Mouse (Mus musculus): ENCODE results near the gene Dguok. TPM values are rescaled to one million over a fixed set of nuclear protein-coding genes. Genes with fewer than 3 reads are reported as not detected.

Dguok gene
- polyA plus RNA-seq, 1 experiment, result 27.6 TPM

GRCm38 (mm10) chr6:83478217-83478616 is 28.6 kb downstream of the Dguok start:
- Histone ChIP-seq H3K36me3 (ENCODE audit: control insufficient read depth, insufficient read depth) (peaks cover 24% of the 10 kb centered on the region), H3ac (ENCODE audit: control insufficient read depth, insufficient read length, low read depth) (no peak overlapping the region), H3K27me3 (ENCODE audit: control insufficient read depth, insufficient read depth, insufficient read length) (no peaks in the 10 kb centered on the region), H3K4me3 (ENCODE audit: insufficient read depth, poor library complexity, severe bottlenecking) (no peak overlapping the region), H3K79me2 (ENCODE audit: control insufficient read depth, insufficient read depth) (no peaks in the 10 kb centered on the region), H3K79me3 (ENCODE audit: low read depth) (no peaks in the 10 kb centered on the region)
- no peak for TF ChIP-seq MAX (IDR thresholded peaks at IDR 0.05)
- no peak for TF ChIP-seq USF1 (IDR thresholded peaks at IDR 0.05; ENCODE audit: low read depth)
- TF ChIP-seq CTCF (IDR thresholded peaks at IDR 0.05; ENCODE audit: control insufficient read depth, insufficient read depth, insufficient read length), result no peak
- no peak for TF ChIP-seq MYOD1 (IDR thresholded peaks at IDR 0.05; ENCODE audit: control insufficient read depth, insufficient read length, low read depth)
- no peak for TF ChIP-seq FOSL1 (IDR thresholded peaks at IDR 0.05; ENCODE audit: insufficient read depth, low read length, poor library complexity, severe bottlenecking)
- TF ChIP-seq MYOG (IDR thresholded peaks at IDR 0.05; ENCODE audit: control insufficient read depth, extremely low read depth, insufficient read length), result no peak
- no peak for TF ChIP-seq CEBPB (IDR thresholded peaks at IDR 0.05; ENCODE audit: low read depth)

GRCm38 (mm10) chr6:83475431-83475830 is 31.3 kb downstream of the Dguok start:
- no peaks in the 10 kb centered on the region for H3K27me3 ChIP-seq (ENCODE audit: control insufficient read depth, insufficient read depth, insufficient read length)
- H3K36me3 ChIP-seq (ENCODE audit: control insufficient read depth, insufficient read depth), result peaks cover 8% of the 10 kb centered on the region
- H3K4me3 ChIP-seq (ENCODE audit: insufficient read depth, poor library complexity, severe bottlenecking), result no peak overlapping the region
- H3K79me3 ChIP-seq (ENCODE audit: low read depth), result no peaks in the 10 kb centered on the region
- H3ac ChIP-seq (ENCODE audit: control insufficient read depth, insufficient read length, low read depth), result no peak overlapping the region
- TF ChIP-seq FOSL1 (IDR thresholded peaks at IDR 0.05; ENCODE audit: insufficient read depth, low read length, poor library complexity, severe bottlenecking), result no peak
- no peak for TF ChIP-seq CEBPB (IDR thresholded peaks at IDR 0.05; ENCODE audit: low read depth)
- TF ChIP-seq MAX (IDR thresholded peaks at IDR 0.05), result no peak
- TF ChIP-seq USF1 (IDR thresholded peaks at IDR 0.05; ENCODE audit: low read depth), result no peak
- no peak for TF ChIP-seq MYOD1 (IDR thresholded peaks at IDR 0.05; ENCODE audit: control insufficient read depth, insufficient read length, low read depth)
- TF ChIP-seq CTCF (IDR thresholded peaks at IDR 0.05; ENCODE audit: control insufficient read depth, insufficient read depth, insufficient read length), result no peak
- no peak for TF ChIP-seq MYOG (IDR thresholded peaks at IDR 0.05; ENCODE audit: control insufficient read depth, extremely low read depth, insufficient read length)
- H3K79me2 ChIP-seq (ENCODE audit: control insufficient read depth, insufficient read depth), result no peaks in the 10 kb centered on the region

- Histone ChIP-seq H3K4me3 (ENCODE audit: insufficient read depth, poor library complexity, severe bottlenecking) (no peak overlapping the region), H3ac (ENCODE audit: control insufficient read depth, insufficient read length, low read depth) (no peak overlapping the region), H3K27me3 (ENCODE audit: control insufficient read depth, insufficient read depth, insufficient read length) (no peaks in the 10 kb centered on the region), H3K36me3 (ENCODE audit: control insufficient read depth, insufficient read depth) (no peaks in the 10 kb centered on the region), H3K79me3 (ENCODE audit: low read depth) (no peaks in the 10 kb centered on the region), H3K79me2 (ENCODE audit: control insufficient read depth, insufficient read depth) (no peaks in the 10 kb centered on the region)
- no peak for TF ChIP-seq MYOG (IDR thresholded peaks at IDR 0.05; ENCODE audit: control insufficient read depth, extremely low read depth, insufficient read length)
- no peak for TF ChIP-seq CEBPB (IDR thresholded peaks at IDR 0.05; ENCODE audit: low read depth)
- no peak for TF ChIP-seq USF1 (IDR thresholded peaks at IDR 0.05; ENCODE audit: low read depth)
- TF ChIP-seq MYOD1 (IDR thresholded peaks at IDR 0.05; ENCODE audit: control insufficient read depth, insufficient read length, low read depth), result no peak
- TF ChIP-seq FOSL1 (IDR thresholded peaks at IDR 0.05; ENCODE audit: insufficient read depth, low read length, poor library complexity, severe bottlenecking), result no peak
- TF ChIP-seq CTCF (IDR thresholded peaks at IDR 0.05; ENCODE audit: control insufficient read depth, insufficient read depth, insufficient read length), result no peak
- no peak for TF ChIP-seq MAX (IDR thresholded peaks at IDR 0.05)
These were observed 33.5 kb downstream of the Dguok start for GRCm38 (mm10) chr6:83473240-83473639.

DNA sequence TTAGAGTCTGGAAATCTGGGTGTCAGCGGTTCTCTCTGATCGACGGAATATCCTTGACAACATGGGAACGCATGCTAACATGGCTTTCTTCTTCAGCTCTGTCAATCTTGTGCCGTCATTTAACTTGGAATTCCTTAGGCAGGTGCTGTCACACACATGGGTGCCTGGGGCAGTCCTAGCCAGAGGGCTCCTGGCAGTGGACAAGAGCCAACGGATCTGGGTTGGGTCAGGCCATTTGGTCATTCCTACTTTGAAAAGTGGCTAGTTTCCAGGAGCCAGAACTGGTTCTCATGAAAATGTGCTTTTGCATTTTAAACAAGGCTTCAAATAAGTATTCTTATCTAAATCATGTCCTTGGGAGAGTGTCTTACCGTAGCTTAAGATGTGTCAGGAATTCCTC is 35.0 kb downstream of the Dguok start:
- Histone ChIP-seq H3K36me3 (ENCODE audit: control insufficient read depth, insufficient read depth) (no peaks in the 10 kb centered on the region), H3K79me3 (ENCODE audit: low read depth) (no peaks in the 10 kb centered on the region), H3K4me3 (ENCODE audit: insufficient read depth, poor library complexity, severe bottlenecking) (no peak overlapping the region), H3K27me3 (ENCODE audit: control insufficient read depth, insufficient read depth, insufficient read length) (peaks cover 4% of the 10 kb centered on the region), H3K79me2 (ENCODE audit: control insufficient read depth, insufficient read depth) (no peaks in the 10 kb centered on the region), H3ac (ENCODE audit: control insufficient read depth, insufficient read length, low read depth) (no peak overlapping the region)
- TF ChIP-seq MAX (IDR thresholded peaks at IDR 0.05), result no peak
- no peak for TF ChIP-seq CEBPB (IDR thresholded peaks at IDR 0.05; ENCODE audit: low read depth)
- no peak for TF ChIP-seq FOSL1 (IDR thresholded peaks at IDR 0.05; ENCODE audit: insufficient read depth, low read length, poor library complexity, severe bottlenecking)
- no peak for TF ChIP-seq CTCF (IDR thresholded peaks at IDR 0.05; ENCODE audit: control insufficient read depth, insufficient read depth, insufficient read length)
- no peak for TF ChIP-seq MYOG (IDR thresholded peaks at IDR 0.05; ENCODE audit: control insufficient read depth, extremely low read depth, insufficient read length)
- no peak for TF ChIP-seq MYOD1 (IDR thresholded peaks at IDR 0.05; ENCODE audit: control insufficient read depth, insufficient read length, low read depth)
- no peak for TF ChIP-seq USF1 (IDR thresholded peaks at IDR 0.05; ENCODE audit: low read depth)

- H3K27me3 ChIP-seq (ENCODE audit: control insufficient read depth, insufficient read depth, insufficient read length), result peaks cover 4% of the 10 kb centered on the region
- H3K79me2 ChIP-seq (ENCODE audit: control insufficient read depth, insufficient read depth), result no peaks in the 10 kb centered on the region
- no peak overlapping the region for H3K4me3 ChIP-seq (ENCODE audit: insufficient read depth, poor library complexity, severe bottlenecking)
- H3ac ChIP-seq (ENCODE audit: control insufficient read depth, insufficient read length, low read depth), result no peak overlapping the region
- TF ChIP-seq MYOG (IDR thresholded peaks at IDR 0.05; ENCODE audit: control insufficient read depth, extremely low read depth, insufficient read length) (no peak), FOSL1 (IDR thresholded peaks at IDR 0.05; ENCODE audit: insufficient read depth, low read length, poor library complexity, severe bottlenecking) (no peak), CEBPB (IDR thresholded peaks at IDR 0.05; ENCODE audit: low read depth) (no peak)
- H3K79me3 ChIP-seq (ENCODE audit: low read depth), result no peaks in the 10 kb centered on the region
- H3K36me3 ChIP-seq (ENCODE audit: control insufficient read depth, insufficient read depth), result no peaks in the 10 kb centered on the region
These were observed 42.8 kb downstream of the Dguok start for GRCm38 (mm10) chr6:83464011-83464410.

DNA sequence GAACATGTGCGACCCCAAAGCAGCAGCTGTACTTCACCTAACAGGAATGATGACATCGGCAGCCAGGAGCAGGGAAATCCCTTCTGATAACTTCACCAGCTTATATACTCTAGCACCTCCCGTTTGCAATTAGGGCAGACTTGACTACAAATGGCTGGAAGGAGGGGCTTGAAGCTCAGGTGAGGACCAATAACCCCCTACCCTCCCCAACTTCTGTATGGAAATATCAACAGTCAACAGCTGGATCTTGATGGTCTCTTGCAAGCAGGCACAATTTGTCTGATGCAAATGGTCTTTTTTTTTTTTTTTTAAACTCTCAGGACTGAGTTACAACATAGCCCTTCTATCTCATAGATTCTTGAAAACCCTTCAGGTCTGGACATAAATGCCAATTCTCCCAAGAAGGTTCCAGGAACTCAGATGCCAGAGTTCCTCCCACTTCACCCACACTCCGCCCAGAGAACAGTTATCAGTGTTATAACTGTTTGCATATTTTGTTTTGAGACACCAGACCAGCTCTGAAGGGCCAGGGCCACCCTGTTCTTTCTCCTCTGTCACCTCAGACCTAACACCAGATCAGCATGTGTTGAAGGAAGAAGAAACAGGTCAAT is 47.6 kb downstream of the Dguok start, which contains the start of gene Tet3:
Gene Tet3, minus strand, starts transcription at position 51 of the 611 bp plus-strand sequence.
- H3K79me2 ChIP-seq (ENCODE audit: control insufficient read depth, insufficient read depth), result peaks cover 18% of the 10 kb centered on the region
- no peak within 1 kb of the TSS for H3K4me3 ChIP-seq (ENCODE audit: insufficient read depth, poor library complexity, severe bottlenecking)
- H3K79me3 ChIP-seq (ENCODE audit: low read depth), result peaks cover 14% of the 10 kb centered on the region
- H3ac ChIP-seq (ENCODE audit: control insufficient read depth, insufficient read length, low read depth), result no peak within 1 kb of the TSS
- H3K36me3 ChIP-seq (ENCODE audit: control insufficient read depth, insufficient read depth), result no peaks in the 10 kb centered on the region
- TF ChIP-seq USF1 (IDR thresholded peaks at IDR 0.05; ENCODE audit: low read depth), result no peak
- H3K27me3 ChIP-seq (ENCODE audit: control insufficient read depth, insufficient read depth, insufficient read length), result no peaks in the 10 kb centered on the region
